Mouse (Mus musculus) limb, embryonic 15.5 days (tissue): ENCODE data around the gene Pcbp3. TPM values are rescaled to one million over a fixed set of nuclear protein-coding genes. Genes with fewer than 3 reads are reported as not detected.

Experiments
- ATAC-seq: fragments of 200-750 bp; cut with Nextera tagmentation; 2 replicates; pipeline ENCODE4 v1.8.0; 2017; ENCODE audit warnings: low read depth, moderate TSS enrichment; ENCODE audit not compliant: insufficient number of reproducible peaks, low FRiP score, low TSS enrichment
- H3K27ac ChIP-seq: fragments of 300-500 bp; sonication (generic); 2 replicates; pipeline ENCODE4 v1.5.1; 2015; ENCODE audit warnings: moderate library complexity, mild to moderate bottlenecking, inconsistent platforms
- H3K27me3 ChIP-seq: fragments of 300-500 bp; sonication (generic); 2 replicates; pipeline ENCODE4 v1.6.1; 2015; ENCODE audit warnings: inconsistent platforms
- H3K36me3 ChIP-seq: fragments of 300-500 bp; sonication (generic); 2 replicates; pipeline ENCODE4 v1.6.1; 2015; ENCODE audit warnings: inconsistent platforms
- H3K4me1 ChIP-seq: fragments of 300-500 bp; sonication (generic); 2 replicates; pipeline ENCODE4 v1.6.1; 2015; ENCODE audit warnings: inconsistent platforms
- H3K4me2 ChIP-seq: fragments of 300-500 bp; sonication (generic); 2 replicates; pipeline ENCODE4 v1.6.1; 2015; ENCODE audit warnings: mild to moderate bottlenecking, inconsistent platforms
- H3K4me3 ChIP-seq: fragments of 300-500 bp; sonication (generic); 2 replicates; pipeline ENCODE4 v1.5.1; 2015; ENCODE audit warnings: mild to moderate bottlenecking, inconsistent platforms
- H3K9ac ChIP-seq: fragments of 300-500 bp; sonication (generic); 2 replicates; pipeline ENCODE4 v1.6.1; 2015; ENCODE audit warnings: inconsistent platforms
- H3K9me3 ChIP-seq: fragments of 300-500 bp; sonication (generic); 2 replicates; pipeline ENCODE4 v1.6.1; 2016; ENCODE audit warnings: inconsistent platforms
- WGBS: fragments of 180-500 bp; shearing (Covaris S2); methylation state at CpG from one replicate; pipeline ENCODE4 v1.1.7; 2015; 5-methylcytosine and 5-hydroxymethylcytosine counted together
- polyA plus RNA-seq: library from polyadenylated mRNA; unstranded; fragments of >200 nt; fragmentation: Nextera tagmentation; extraction: Ambion mirVana; gene quantifications from 2 replicates; pipeline ENCODE4 v1.2.1, GENCODE M21; 2015

Gene Pcbp3
- polyA plus RNA-seq, 1 experiment from 2014 or later: 19.1 TPM

- Histone ChIP-seq H3K27me3 (no peaks in the 10 kb centered on the region), H3K27ac (no peak overlapping the region), H3K36me3 (no peaks in the 10 kb centered on the region), H3K9me3 (no peaks in the 10 kb centered on the region), H3K4me2 (no peak overlapping the region), H3K4me3 (no peak overlapping the region), H3K4me1 (no peaks in the 10 kb centered on the region), H3K9ac (no peak overlapping the region)
- ATAC-seq: no peak
- 89% methylated on average over 3 of the region's 3 CpGs for WGBS
Observed at GRCm38 (mm10) chr10:76918086-76918485, 43.6 kb downstream of the Pcbp3 start.

DNA sequence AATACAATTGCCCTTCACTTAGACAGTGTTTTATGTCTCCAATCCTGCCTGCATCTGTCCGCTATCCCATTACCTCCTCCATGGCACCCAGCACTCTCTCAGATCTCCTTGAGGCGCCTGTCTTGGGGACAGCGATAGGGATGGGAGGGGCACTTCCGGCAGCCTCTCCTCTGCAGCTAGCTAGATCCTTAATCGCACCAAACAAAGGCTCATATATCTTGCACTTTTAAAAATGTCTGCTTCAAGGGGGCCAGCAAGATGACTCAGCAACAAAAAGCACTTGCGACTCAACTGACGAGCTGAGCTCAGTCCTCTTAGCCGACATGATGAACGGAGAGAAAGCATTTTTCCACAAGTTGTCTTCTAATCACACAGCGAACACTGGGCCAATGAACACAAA, 55.3 kb downstream of the Pcbp3 start:
- no peaks in the 10 kb centered on the region for H3K27me3 ChIP-seq
- WGBS: 58% methylated on average over 10 of the region's 10 CpGs
- no peak overlapping the region for H3K9ac ChIP-seq
- no peak overlapping the region for H3K27ac ChIP-seq
- peak overlapping the region; percentile 11 for H3K4me2 ChIP-seq
- H3K9me3 ChIP-seq: no peaks in the 10 kb centered on the region
- H3K36me3 ChIP-seq: no peaks in the 10 kb centered on the region
- peaks cover 22% of the 10 kb centered on the region for H3K4me1 ChIP-seq
- ATAC-seq: no peak
- H3K4me3 ChIP-seq: no peak overlapping the region

DNA sequence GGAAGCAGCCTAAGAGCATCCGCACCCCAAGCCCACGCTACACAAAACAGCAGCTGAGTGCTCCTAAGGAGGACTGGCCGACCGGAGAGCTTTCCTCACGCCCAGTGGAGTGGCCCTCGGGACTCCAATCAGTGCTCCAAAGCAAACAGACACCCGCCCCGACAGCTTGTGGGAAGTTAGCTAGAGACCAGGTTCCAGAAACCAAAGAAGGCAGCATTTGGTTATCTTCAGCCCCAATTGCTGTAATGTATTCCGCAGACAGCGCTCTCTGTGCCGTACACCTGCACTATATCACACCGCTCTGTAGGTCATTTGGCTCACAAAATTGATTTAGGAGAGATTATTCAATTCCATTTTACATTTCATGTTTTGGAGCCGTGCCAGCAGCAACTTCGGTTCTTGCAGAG, 55.7 kb downstream of the Pcbp3 start:
- H3K4me2 ChIP-seq: peak overlapping the region; percentile 11
- H3K9me3 ChIP-seq: no peaks in the 10 kb centered on the region
- H3K9ac ChIP-seq: no peak overlapping the region
- H3K27ac ChIP-seq: no peak overlapping the region
- H3K27me3 ChIP-seq: no peaks in the 10 kb centered on the region
- H3K4me1 ChIP-seq: peaks cover 22% of the 10 kb centered on the region
- no peaks in the 10 kb centered on the region for H3K36me3 ChIP-seq
- ATAC-seq: no peak
- no peak overlapping the region for H3K4me3 ChIP-seq
- 56% methylated on average over 14 of the region's 14 CpGs for WGBS

DNA sequence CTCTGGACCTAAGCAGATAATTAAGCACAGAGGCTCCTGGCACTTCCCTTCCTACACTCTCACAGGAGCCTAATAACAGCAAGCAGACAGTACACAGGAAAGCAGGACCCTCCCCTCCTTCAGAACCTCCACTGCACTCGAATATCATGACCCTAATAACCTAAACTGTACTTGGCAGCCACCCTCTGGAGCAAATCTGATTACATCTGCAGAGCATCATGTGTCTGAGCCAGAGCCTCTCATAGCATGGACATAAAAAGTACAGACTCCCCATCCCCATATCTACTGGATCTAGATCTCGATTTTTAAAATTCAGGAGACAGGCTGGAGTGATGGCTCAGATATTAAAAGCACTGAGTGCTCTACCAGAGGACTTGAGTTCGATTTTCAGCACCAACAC, 58.0 kb downstream of the Pcbp3 start:
- Histone ChIP-seq H3K36me3 (no peaks in the 10 kb centered on the region), H3K4me2 (no peak overlapping the region), H3K4me1 (peaks cover 22% of the 10 kb centered on the region), H3K9me3 (no peaks in the 10 kb centered on the region), H3K4me3 (no peak overlapping the region), H3K27me3 (no peaks in the 10 kb centered on the region), H3K9ac (no peak overlapping the region), H3K27ac (0 out of 2 replicates have a peak overlapping the region, but pooled peaks have one; percentile 17)
- no peak for ATAC-seq
- WGBS: 45% methylated on average over 3 of the region's 3 CpGs

GRCm38 (mm10) chr10:76903099-76903498, 58.6 kb downstream of the Pcbp3 start:
- 51% methylated on average over 3 of the region's 3 CpGs for WGBS
- Histone ChIP-seq H3K4me2 (no peak overlapping the region), H3K4me3 (no peak overlapping the region), H3K27ac (0 out of 2 replicates have a peak overlapping the region, but pooled peaks have one; percentile 17), H3K9me3 (no peaks in the 10 kb centered on the region), H3K36me3 (no peaks in the 10 kb centered on the region), H3K9ac (no peak overlapping the region), H3K4me1 (peaks cover 22% of the 10 kb centered on the region), H3K27me3 (no peaks in the 10 kb centered on the region)
- ATAC-seq: no peak

- no peaks in the 10 kb centered on the region for H3K36me3 ChIP-seq
- H3K4me2 ChIP-seq: no peak overlapping the region
- no peaks in the 10 kb centered on the region for H3K27me3 ChIP-seq
- no peak overlapping the region for H3K27ac ChIP-seq
- H3K9ac ChIP-seq: no peak overlapping the region
- 29% methylated on average over 6 of the region's 6 CpGs for WGBS
- H3K4me3 ChIP-seq: no peak overlapping the region
- H3K9me3 ChIP-seq: no peaks in the 10 kb centered on the region
- no peak for ATAC-seq
- peaks cover 22% of the 10 kb centered on the region for H3K4me1 ChIP-seq
Observed at GRCm38 (mm10) chr10:76902588-76902987, 59.1 kb downstream of the Pcbp3 start.

DNA sequence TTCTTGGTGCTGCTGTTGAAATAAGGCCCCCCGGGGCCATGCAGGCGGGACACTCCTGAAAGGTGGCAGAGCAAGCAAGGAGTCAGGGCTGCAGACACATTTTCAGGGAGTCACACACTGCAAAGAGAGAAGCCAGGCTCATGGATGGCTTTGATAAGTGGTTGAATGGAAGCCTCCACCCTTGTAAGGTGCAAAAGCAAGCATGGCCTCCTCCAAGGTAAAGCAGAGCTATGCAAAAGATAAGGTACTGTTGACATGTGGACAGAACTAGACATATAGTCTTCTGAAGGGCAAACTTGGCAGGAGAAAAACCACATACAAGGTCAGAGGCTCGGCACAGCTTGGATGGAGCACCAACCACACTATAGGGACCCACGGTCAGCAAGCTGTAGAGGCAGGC, 63.3 kb downstream of the Pcbp3 start:
- H3K36me3 ChIP-seq: no peaks in the 10 kb centered on the region
- no peaks in the 10 kb centered on the region for H3K27me3 ChIP-seq
- H3K9ac ChIP-seq: no peak overlapping the region
- H3K4me2 ChIP-seq: no peak overlapping the region
- no peaks in the 10 kb centered on the region for H3K9me3 ChIP-seq
- no peak overlapping the region for H3K27ac ChIP-seq
- no peak for ATAC-seq
- H3K4me3 ChIP-seq: no peak overlapping the region
- peaks cover 11% of the 10 kb centered on the region for H3K4me1 ChIP-seq
- WGBS: 85% methylated on average over 4 of the region's 4 CpGs

- H3K36me3 ChIP-seq: no peaks in the 10 kb centered on the region
- H3K4me3 ChIP-seq: no peak overlapping the region
- no peak overlapping the region for H3K9ac ChIP-seq
- H3K27me3 ChIP-seq: no peaks in the 10 kb centered on the region
- H3K27ac ChIP-seq: no peak overlapping the region
- no peak for ATAC-seq
- H3K4me1 ChIP-seq: no peaks in the 10 kb centered on the region
- WGBS: 89% methylated on average over 2 of the region's 2 CpGs
- H3K9me3 ChIP-seq: no peaks in the 10 kb centered on the region
- no peak overlapping the region for H3K4me2 ChIP-seq
Observed at GRCm38 (mm10) chr10:76891456-76891855, 70.2 kb downstream of the Pcbp3 start.

- Histone ChIP-seq H3K27ac (no peak overlapping the region), H3K36me3 (no peaks in the 10 kb centered on the region), H3K9ac (0 out of 2 replicates have a peak overlapping the region, but pooled peaks have one; percentile 2), H3K4me1 (peaks cover 13% of the 10 kb centered on the region; the same call in 1 of the 2 replicates), H3K9me3 (no peaks in the 10 kb centered on the region), H3K4me2 (no peak overlapping the region), H3K27me3 (no peaks in the 10 kb centered on the region), H3K4me3 (no peak overlapping the region)
- ATAC-seq: no peak
- 92% methylated on average over 3 of the region's 3 CpGs for WGBS
Observed at GRCm38 (mm10) chr10:76883442-76884244, 78.0 kb downstream of the Pcbp3 start.

- ATAC-seq: no peak
- Histone ChIP-seq H3K36me3 (no peaks in the 10 kb centered on the region), H3K4me2 (no peak overlapping the region), H3K27me3 (no peaks in the 10 kb centered on the region), H3K4me1 (peaks cover 13% of the 10 kb centered on the region; the same call in 1 of the 2 replicates), H3K9ac (0 out of 2 replicates have a peak overlapping the region, but pooled peaks have one; percentile 2), H3K4me3 (no peak overlapping the region), H3K9me3 (no peaks in the 10 kb centered on the region), H3K27ac (no peak overlapping the region)
- WGBS: 61% methylated on average over 17 of the region's 17 CpGs
Observed at GRCm38 (mm10) chr10:76882644-76883441, 78.8 kb downstream of the Pcbp3 start.

DNA sequence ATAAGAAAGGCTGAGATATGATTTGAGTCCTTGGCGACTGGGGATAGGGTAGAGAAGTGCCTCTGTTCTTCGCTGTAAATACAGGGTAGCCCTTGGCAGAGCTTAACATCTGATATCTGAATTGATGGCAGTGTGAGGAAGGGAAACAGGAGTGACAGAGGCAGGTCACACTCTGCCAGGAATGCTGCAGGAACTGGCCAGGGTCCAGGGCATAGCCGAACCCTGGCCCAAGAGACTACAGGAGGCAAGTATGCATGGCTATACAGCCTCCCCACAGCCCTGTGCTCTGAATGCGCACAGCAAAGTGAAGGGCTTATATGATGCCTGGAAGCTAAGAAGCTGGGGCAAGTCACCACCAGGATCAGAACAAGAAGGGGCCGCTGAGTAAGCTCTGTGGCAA, 79.8 kb downstream of the Pcbp3 start:
- Histone ChIP-seq H3K9ac (no peak overlapping the region), H3K27ac (no peak overlapping the region), H3K27me3 (no peaks in the 10 kb centered on the region), H3K36me3 (no peaks in the 10 kb centered on the region), H3K4me1 (peaks cover 13% of the 10 kb centered on the region; the same call in 1 of the 2 replicates), H3K9me3 (no peaks in the 10 kb centered on the region), H3K4me2 (no peak overlapping the region), H3K4me3 (no peak overlapping the region)
- ATAC-seq: no peak
- 60% methylated on average over 5 of the region's 5 CpGs for WGBS

- Histone ChIP-seq H3K9me3 (no peaks in the 10 kb centered on the region), H3K27me3 (no peaks in the 10 kb centered on the region), H3K4me2 (no peak overlapping the region), H3K9ac (no peak overlapping the region), H3K4me3 (no peak overlapping the region), H3K27ac (no peak overlapping the region), H3K36me3 (no peaks in the 10 kb centered on the region), H3K4me1 (0 out of 2 replicates have a peak, but pooled peaks cover 3% of the 10 kb centered on the region)
- WGBS: 67% methylated on average over 6 of the region's 6 CpGs
- ATAC-seq: no peak
Observed at GRCm38 (mm10) chr10:76875310-76875709, 86.4 kb downstream of the Pcbp3 start.
